Mouse (Mus musculus) neural tube, embryonic 15.5 days (tissue): ENCODE data around the gene H2-DMa. TPM values are rescaled to one million over a fixed set of nuclear protein-coding genes. Genes with fewer than 3 reads are reported as not detected.

Experiments used
- ATAC-seq: fragments of 200-750 bp; cut with Nextera tagmentation; 2 replicates; pipeline ENCODE4 v1.8.0; 2017; ENCODE audit warnings: mild to moderate bottlenecking, moderate TSS enrichment, moderate library complexity; ENCODE audit not compliant: low FRiP score
- H3K27ac ChIP-seq: fragments of 300-500 bp; sonication (generic); replicated peaks from 2 replicates; pipeline ENCODE4 v1.5.1; 2015; ENCODE audit warnings: mild to moderate bottlenecking, inconsistent platforms
- H3K27me3 ChIP-seq: fragments of 300-500 bp; sonication (generic); replicated peaks from 2 replicates; pipeline ENCODE4 v1.6.1; 2015; ENCODE audit warnings: inconsistent platforms
- H3K36me3 ChIP-seq: fragments of 300-500 bp; sonication (generic); 2 replicates; pipeline ENCODE4 v1.6.1; 2015; ENCODE audit warnings: inconsistent platforms
- H3K4me1 ChIP-seq: fragments of 300-500 bp; sonication (generic); 2 replicates; pipeline ENCODE4 v1.6.1; 2015; ENCODE audit warnings: inconsistent platforms
- H3K4me2 ChIP-seq: fragments of 300-500 bp; sonication (generic); 2 replicates; pipeline ENCODE4 v1.6.1; 2015; ENCODE audit warnings: inconsistent platforms, mild to moderate bottlenecking, moderate library complexity
- H3K4me3 ChIP-seq: fragments of 300-500 bp; sonication (generic); replicated peaks from 2 replicates; pipeline ENCODE4 v1.5.1; 2015; ENCODE audit warnings: mild to moderate bottlenecking, inconsistent platforms
- H3K9ac ChIP-seq: fragments of 300-500 bp; sonication (generic); replicated peaks from 2 replicates; pipeline ENCODE4 v1.6.1; 2015; ENCODE audit warnings: mild to moderate bottlenecking, inconsistent platforms
- H3K9me3 ChIP-seq: fragments of 300-500 bp; sonication (generic); replicated peaks from 2 replicates; pipeline ENCODE4 v1.6.1; 2016; ENCODE audit warnings: inconsistent platforms
- WGBS: fragments of 180-500 bp; shearing (Covaris S2); methylation state at CpG from one replicate; pipeline ENCODE4 v1.1.7; 2015; ENCODE audit warnings: mixed read lengths; 5-methylcytosine and 5-hydroxymethylcytosine counted together
- polyA plus RNA-seq: library from polyadenylated mRNA; unstranded; fragments of >200 nt; fragmentation: Nextera tagmentation; extraction: Ambion mirVana; gene quantifications from 2 replicates; pipeline ENCODE4 v1.2.1, GENCODE M21; 2015

The H2-DMa gene
- polyA plus RNA-seq, 1 experiment from 2014 or later: 19.8 TPM

- Histone ChIP-seq H3K27me3 (no peaks in the 10 kb centered on the region), H3K36me3 (no peaks in the 10 kb centered on the region), H3K4me2 (peak overlapping the region; percentile 33), H3K4me1 (peaks cover 37% of the 10 kb centered on the region), H3K4me3 (0 out of 2 replicates have a peak overlapping the region, but pooled peaks have one; percentile 12), H3K9ac (no peak overlapping the region), H3K27ac (no peak overlapping the region; the same call in 1 of the 2 replicates), H3K9me3 (no peaks in the 10 kb centered on the region)
- ATAC-seq: no peak
- WGBS: 21% methylated on average over 18 of the region's 18 CpGs
Measured at GRCm38 (mm10) chr17:34128944-34129791, 9.8 kb downstream of the H2-DMa start.

GRCm38 (mm10) chr17:34130073-34130947, 11.0 kb downstream of the H2-DMa start:
- H3K9ac ChIP-seq: no peak overlapping the region
- H3K9me3 ChIP-seq: no peaks in the 10 kb centered on the region
- H3K27me3 ChIP-seq: no peaks in the 10 kb centered on the region
- 82% methylated on average over 19 of the region's 19 CpGs for WGBS
- H3K27ac ChIP-seq: no peak overlapping the region
- ATAC-seq: no peak
- H3K4me2 ChIP-seq: no peak overlapping the region
- H3K4me3 ChIP-seq: no peak overlapping the region
- no peaks in the 10 kb centered on the region for H3K36me3 ChIP-seq
- peaks cover 27% of the 10 kb centered on the region for H3K4me1 ChIP-seq

- peaks cover 6% of the 10 kb centered on the region; the same call in 1 of the 2 replicates for H3K27me3 ChIP-seq
- H3K27ac ChIP-seq: no peak overlapping the region
- H3K9ac ChIP-seq: no peak overlapping the region
- H3K4me1 ChIP-seq: peaks cover 30% of the 10 kb centered on the region
- WGBS: 84% methylated on average over 7 of the region's 7 CpGs
- H3K36me3 ChIP-seq: no peaks in the 10 kb centered on the region
- ATAC-seq: no peak
- H3K9me3 ChIP-seq: no peaks in the 10 kb centered on the region
- H3K4me3 ChIP-seq: no peak overlapping the region
- H3K4me2 ChIP-seq: no peak overlapping the region
Measured at GRCm38 (mm10) chr17:34131911-34132310, 12.6 kb downstream of the H2-DMa start.

DNA sequence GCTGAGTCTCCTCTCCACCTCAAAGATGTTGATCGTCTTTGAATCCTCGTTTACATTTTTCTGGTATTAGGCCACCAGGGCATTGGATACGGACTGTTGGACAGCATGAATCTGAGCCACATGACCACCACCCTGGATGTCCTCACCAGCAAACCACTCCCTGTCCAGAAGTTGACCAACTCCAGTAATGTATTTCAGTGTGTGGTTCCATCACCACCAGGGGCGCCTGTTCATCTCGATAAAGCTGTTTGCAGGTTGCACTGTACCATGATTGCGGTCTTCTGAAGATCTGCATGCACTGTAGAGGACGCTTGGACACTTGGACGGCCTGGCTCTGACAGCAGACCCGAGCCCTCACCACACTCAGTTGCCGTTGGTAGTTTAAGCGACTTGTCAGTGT, 13.9 kb downstream of the H2-DMa start:
- Histone ChIP-seq H3K36me3 (no peaks in the 10 kb centered on the region), H3K9ac (no peak overlapping the region), H3K4me2 (no peak overlapping the region), H3K4me3 (no peak overlapping the region), H3K4me1 (peaks cover 20% of the 10 kb centered on the region), H3K27ac (no peak overlapping the region), H3K27me3 (peaks cover 16% of the 10 kb centered on the region), H3K9me3 (no peaks in the 10 kb centered on the region)
- WGBS: 88% methylated on average over 11 of the region's 11 CpGs
- ATAC-seq: no peak

DNA sequence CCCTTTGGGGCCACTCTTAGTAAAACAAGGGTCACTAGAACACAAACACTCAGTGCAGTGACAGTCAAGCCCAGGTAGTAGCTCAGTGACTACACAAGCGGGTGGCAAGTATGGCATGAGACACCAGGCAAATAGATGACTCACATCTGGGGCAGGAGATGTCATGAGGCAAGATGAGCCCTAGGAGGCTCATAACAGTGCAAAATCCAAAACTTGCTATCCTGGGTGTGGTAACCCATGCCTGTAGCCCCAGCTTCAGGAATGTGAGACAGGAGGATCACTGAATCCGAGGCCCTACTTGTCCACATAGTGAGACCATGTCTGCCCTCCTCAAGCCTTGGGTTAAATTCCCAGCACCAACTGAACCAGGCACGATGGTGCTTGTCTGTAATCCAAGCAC, 15.1 kb downstream of the H2-DMa start:
- Histone ChIP-seq H3K27ac (no peak overlapping the region), H3K27me3 (peaks cover 28% of the 10 kb centered on the region), H3K36me3 (no peaks in the 10 kb centered on the region), H3K9me3 (no peaks in the 10 kb centered on the region), H3K4me1 (peaks cover 14% of the 10 kb centered on the region), H3K4me3 (no peak overlapping the region), H3K4me2 (no peak overlapping the region), H3K9ac (no peak overlapping the region)
- WGBS: 91% methylated on average over 3 of the region's 3 CpGs
- ATAC-seq: no peak

DNA sequence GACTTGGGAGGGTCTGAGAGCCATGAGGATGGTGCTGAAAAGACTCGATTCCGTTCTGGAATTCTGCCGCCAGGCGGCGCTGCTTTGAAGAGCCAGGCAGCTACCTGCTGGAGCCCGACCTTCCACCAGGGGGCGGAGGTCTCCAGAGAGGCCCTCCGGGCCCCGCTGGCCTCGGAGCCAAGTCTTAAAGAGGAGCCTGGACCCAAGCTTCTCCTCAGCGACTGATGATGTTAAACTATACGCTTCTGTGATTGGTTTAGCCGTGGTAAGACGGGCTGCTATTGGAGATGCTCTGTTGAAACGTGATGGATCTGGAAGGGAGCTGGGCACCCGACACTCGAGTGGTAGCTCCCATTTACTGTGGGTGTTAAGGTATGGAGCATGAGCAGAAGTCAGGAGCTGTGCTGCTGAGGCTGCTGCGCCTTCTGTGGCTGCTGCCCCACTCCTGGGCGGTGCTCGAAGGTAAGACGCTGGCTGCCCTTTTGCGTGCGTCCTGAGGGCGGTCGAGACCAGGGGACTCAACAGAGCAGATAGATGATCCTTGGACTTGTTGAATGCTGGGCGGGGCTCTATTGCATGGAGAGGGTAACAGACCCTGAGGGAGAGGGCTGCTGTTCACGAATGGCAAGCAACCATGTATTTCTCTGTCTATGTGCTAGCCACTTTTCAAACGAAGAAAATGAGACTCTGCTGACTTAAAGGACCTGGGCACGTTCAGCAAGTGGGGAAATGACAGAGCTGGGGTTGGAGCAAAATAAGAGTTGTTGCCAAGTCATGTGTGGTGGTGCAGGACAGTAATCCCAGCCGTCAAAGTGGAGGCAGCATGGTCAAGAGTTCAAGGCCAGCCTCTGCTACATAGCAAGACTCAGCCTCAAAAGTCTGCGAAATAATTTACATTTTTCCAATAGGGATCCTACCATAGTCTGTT, 16.2 kb downstream of the H2-DMa start:
- Histone ChIP-seq H3K36me3 (no peaks in the 10 kb centered on the region), H3K27me3 (peaks cover 39% of the 10 kb centered on the region), H3K4me2 (peak overlapping the region; percentile 83), H3K4me3 (peak overlapping the region; percentile 42), H3K27ac (peak overlapping the region; percentile 46; the same call in 1 of the 2 replicates), H3K9ac (no peak overlapping the region), H3K4me1 (peaks cover 20% of the 10 kb centered on the region), H3K9me3 (no peaks in the 10 kb centered on the region)
- ATAC-seq: peak; percentile 97
- 8% methylated on average over 31 of the region's 31 CpGs for WGBS

DNA sequence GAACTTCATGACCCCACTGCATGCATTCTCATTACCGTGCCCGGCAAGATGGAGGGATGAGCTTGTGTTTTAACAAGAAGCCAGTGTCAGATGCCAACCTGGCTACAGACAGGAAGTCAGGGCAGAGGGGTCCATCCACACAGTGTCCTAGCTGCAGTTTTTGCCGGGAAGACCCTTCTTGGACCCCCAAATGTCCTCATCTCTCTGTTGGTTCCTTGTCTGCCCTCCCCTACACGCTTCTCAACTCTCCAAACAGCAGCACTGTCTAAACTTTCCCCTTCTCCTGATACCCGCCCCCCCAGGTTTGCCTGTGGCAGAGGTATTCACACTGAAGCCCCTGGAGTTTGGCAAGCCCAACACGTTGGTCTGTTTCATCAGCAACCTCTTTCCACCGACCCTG, 18.3 kb downstream of the H2-DMa start:
- Histone ChIP-seq H3K27ac (no peak overlapping the region), H3K4me1 (peaks cover 20% of the 10 kb centered on the region), H3K4me2 (no peak overlapping the region), H3K9me3 (no peaks in the 10 kb centered on the region), H3K4me3 (no peak overlapping the region), H3K27me3 (peaks cover 49% of the 10 kb centered on the region), H3K9ac (no peak overlapping the region), H3K36me3 (no peaks in the 10 kb centered on the region)
- 71% methylated on average over 7 of the region's 7 CpGs for WGBS
- no peak for ATAC-seq

DNA sequence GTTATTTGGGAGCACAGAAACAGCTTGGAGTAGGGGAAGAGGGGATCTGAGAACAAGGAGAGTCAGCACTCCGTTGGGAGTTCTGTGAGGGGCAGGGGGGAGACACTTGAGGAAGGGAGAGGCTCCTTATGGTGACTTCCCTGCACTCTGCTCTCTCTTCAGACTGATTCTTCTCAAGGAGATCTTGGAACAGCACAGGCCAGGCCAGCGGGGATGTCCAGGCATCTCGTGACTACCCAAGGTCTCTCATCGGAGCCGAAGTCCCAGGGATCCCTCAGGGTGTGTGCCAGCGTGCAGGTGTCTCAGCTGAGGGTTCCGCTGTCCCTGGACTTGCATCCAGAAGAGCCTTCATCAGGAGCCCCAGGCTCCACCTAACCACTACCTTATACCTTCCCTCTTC, 19.3 kb downstream of the H2-DMa start:
- ATAC-seq: no peak

DNA sequence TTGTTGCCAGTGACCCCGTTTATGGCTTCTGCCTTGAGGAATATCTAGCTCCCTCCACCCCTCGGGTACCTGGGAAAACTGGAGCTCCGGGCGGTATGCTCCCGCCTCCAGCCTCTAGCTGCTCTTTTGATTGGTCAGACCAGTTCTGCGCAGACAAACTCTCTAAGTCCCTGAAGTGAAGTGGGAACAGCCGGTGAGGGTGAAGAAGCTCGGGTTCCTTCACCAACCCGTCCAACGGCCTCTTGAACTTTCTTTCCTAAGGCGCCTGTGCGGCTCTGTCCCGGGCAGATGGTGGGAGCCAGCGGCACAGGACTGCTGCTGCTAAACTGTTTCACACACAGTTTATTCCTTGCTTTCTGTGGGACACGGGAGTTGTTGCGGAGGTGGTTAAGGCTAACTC, 20.1 kb downstream of the H2-DMa start:
- H3K9ac ChIP-seq: peak overlapping the region; percentile 12; the same call in 1 of the 2 replicates
- peaks cover 49% of the 10 kb centered on the region for H3K27me3 ChIP-seq
- H3K36me3 ChIP-seq: no peaks in the 10 kb centered on the region
- 1% methylated on average over 16 of the region's 16 CpGs for WGBS
- H3K4me2 ChIP-seq: peak overlapping the region; percentile 55
- no peak overlapping the region for H3K27ac ChIP-seq
- H3K4me1 ChIP-seq: peaks cover 20% of the 10 kb centered on the region
- no peaks in the 10 kb centered on the region for H3K9me3 ChIP-seq
- H3K4me3 ChIP-seq: peak overlapping the region; percentile 24
- no peak for ATAC-seq

More for the DNA sequence above, 19.3 kb downstream of the H2-DMa start:
- Histone ChIP-seq H3K4me1 (peaks cover 20% of the 10 kb centered on the region), H3K36me3 (no peaks in the 10 kb centered on the region), H3K9me3 (no peaks in the 10 kb centered on the region), H3K4me2 (no peak overlapping the region), H3K27me3 (peaks cover 49% of the 10 kb centered on the region), H3K4me3 (no peak overlapping the region), H3K9ac (no peak overlapping the region), H3K27ac (no peak overlapping the region)
- WGBS: 84% methylated on average over 7 of the region's 7 CpGs

- Histone ChIP-seq H3K27me3 (peaks cover 49% of the 10 kb centered on the region), H3K4me1 (peaks cover 20% of the 10 kb centered on the region), H3K36me3 (no peaks in the 10 kb centered on the region), H3K4me3 (no peak overlapping the region), H3K9me3 (no peaks in the 10 kb centered on the region), H3K9ac (no peak overlapping the region), H3K4me2 (peak overlapping the region; percentile 55; the same call in 1 of the 2 replicates), H3K27ac (no peak overlapping the region)
- ATAC-seq: no peak
- 20% methylated on average over 5 of the region's 5 CpGs for WGBS
Measured at GRCm38 (mm10) chr17:34140240-34140639, 20.9 kb downstream of the H2-DMa start.

DNA sequence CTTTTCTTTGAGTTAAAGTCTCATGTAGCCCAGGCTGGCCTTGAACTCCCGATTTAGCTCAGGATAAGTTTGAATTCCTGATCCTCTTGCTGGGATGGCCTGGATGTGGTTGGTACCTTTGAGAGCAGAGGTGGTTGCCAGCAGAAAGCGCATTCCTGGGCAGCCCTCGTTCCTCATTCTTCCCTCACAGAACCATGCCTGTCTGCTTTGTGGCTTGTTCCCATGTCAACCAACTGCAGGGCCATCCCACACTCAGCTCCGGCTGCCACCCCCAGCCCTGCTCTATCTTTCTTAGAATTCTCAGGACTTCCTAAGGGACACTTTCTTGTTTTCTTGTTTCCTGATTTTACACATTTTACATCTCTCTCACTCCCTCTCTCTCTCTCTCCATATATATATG, 22.1 kb downstream of the H2-DMa start:
- Histone ChIP-seq H3K27ac (no peak overlapping the region), H3K36me3 (no peaks in the 10 kb centered on the region), H3K9ac (no peak overlapping the region), H3K9me3 (no peaks in the 10 kb centered on the region), H3K4me3 (no peak overlapping the region), H3K4me2 (no peak overlapping the region), H3K27me3 (peaks cover 46% of the 10 kb centered on the region), H3K4me1 (peaks cover 13% of the 10 kb centered on the region)
- no peak for ATAC-seq
- 56% methylated on average over 4 of the region's 4 CpGs for WGBS
